Mouse (Mus musculus) MEL-GATA-1-ER (cell line): ENCODE data around the gene Kctd18.
A peak's percentile ranks its signal among the peaks of the same experiment; 100 is the strongest.

Source experiments
- DNase-seq: peaks from one replicate; pipeline ENCODE4 v3.0.0-alpha.2; 2012; ENCODE audit warnings: low read depth; ENCODE audit errors: extremely low read depth

Kctd18 gene

GRCm38 (mm10) chr1:57991277-57991676 lies 27.5 kb downstream of the Kctd18 start:
- no peak for DNase-seq

- DNase-seq: no peak
Observed at GRCm38 (mm10) chr1:57989052-57989600, 29.6 kb downstream of the Kctd18 start.

- no peak for DNase-seq
Observed at GRCm38 (mm10) chr1:57976860-57977259, 41.9 kb downstream of the Kctd18 start.

GRCm38 (mm10) chr1:57971588-57971987 lies 47.2 kb downstream of the Kctd18 start:
- no peak for DNase-seq

GRCm38 (mm10) chr1:57969327-57970271 lies 49.2 kb downstream of the Kctd18 start:
- peak; percentile 64 for DNase-seq

GRCm38 (mm10) chr1:57955774-57956173 lies 63.0 kb downstream of the Kctd18 start:
- no peak for DNase-seq

- no peak for DNase-seq
Observed at GRCm38 (mm10) chr1:57954376-57954765, 64.4 kb downstream of the Kctd18 start.

GRCm38 (mm10) chr1:57953586-57954375 lies 65.0 kb downstream of the Kctd18 start:
- peak; percentile 68 for DNase-seq

- DNase-seq: no peak
Observed at GRCm38 (mm10) chr1:57952509-57952908, 66.2 kb downstream of the Kctd18 start.

- DNase-seq: no peak
Observed at GRCm38 (mm10) chr1:57949716-57950115, 69.0 kb downstream of the Kctd18 start.

GRCm38 (mm10) chr1:57949195-57949594 lies 69.6 kb downstream of the Kctd18 start:
- no peak for DNase-seq

- no peak for DNase-seq
Observed at GRCm38 (mm10) chr1:57947552-57948347, 71.0 kb downstream of the Kctd18 start.

GRCm38 (mm10) chr1:57942215-57942614 lies 76.5 kb downstream of the Kctd18 start:
- DNase-seq: no peak

GRCm38 (mm10) chr1:57941734-57942133 lies 77.0 kb downstream of the Kctd18 start:
- no peak for DNase-seq

GRCm38 (mm10) chr1:57941095-57941494 lies 77.7 kb downstream of the Kctd18 start:
- DNase-seq: no peak

GRCm38 (mm10) chr1:57940691-57941090 lies 78.1 kb downstream of the Kctd18 start:
- DNase-seq: no peak

- no peak for DNase-seq
Observed at GRCm38 (mm10) chr1:57934287-57934686, 84.5 kb downstream of the Kctd18 start.

- DNase-seq: no peak
Observed at GRCm38 (mm10) chr1:57918567-57918966, 100.2 kb downstream of the Kctd18 start.

- DNase-seq: no peak
Observed at GRCm38 (mm10) chr1:57917342-57917741, 101.4 kb downstream of the Kctd18 start.

- no peak for DNase-seq
Observed at GRCm38 (mm10) chr1:57911561-57911960, 107.2 kb downstream of the Kctd18 start.

GRCm38 (mm10) chr1:57906312-57906711 lies 112.4 kb downstream of the Kctd18 start:
- DNase-seq: no peak
